Mouse (Mus musculus): ENCODE data around the gene Acvr1b.

Gene Acvr1b

GRCm38 (mm10) chr15:101146100-101146965, 27.5 kb upstream of the Acvr1b start:
- no peak for DNase-seq (ENCODE audit: low spot score in 2 of 2)

GRCm38 (mm10) chr15:101147115-101147909, 26.6 kb upstream of the Acvr1b start:
- no peak for DNase-seq (ENCODE audit: low spot score in 2 of 2)

DNA sequence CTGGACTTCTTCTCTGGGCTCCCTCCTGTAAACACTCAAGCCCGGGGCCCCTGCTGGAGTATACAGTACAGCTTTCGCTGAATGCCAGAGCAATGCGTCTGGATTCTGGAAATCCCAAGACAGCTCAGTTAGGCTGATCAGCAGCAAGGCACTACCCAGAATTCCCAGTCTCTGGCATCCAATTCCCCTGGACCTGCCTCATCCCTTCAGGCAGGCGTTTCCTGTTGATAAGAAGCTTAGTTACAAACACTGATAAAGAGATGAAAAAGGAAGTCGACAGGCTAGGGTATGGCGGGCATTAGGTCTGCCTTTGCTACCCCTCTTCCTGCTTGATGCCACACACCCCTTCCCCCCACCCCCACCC, 26.0 kb upstream of the Acvr1b start:
- DNase-seq (ENCODE audit: low spot score in 2 of 2): no peak

DNA sequence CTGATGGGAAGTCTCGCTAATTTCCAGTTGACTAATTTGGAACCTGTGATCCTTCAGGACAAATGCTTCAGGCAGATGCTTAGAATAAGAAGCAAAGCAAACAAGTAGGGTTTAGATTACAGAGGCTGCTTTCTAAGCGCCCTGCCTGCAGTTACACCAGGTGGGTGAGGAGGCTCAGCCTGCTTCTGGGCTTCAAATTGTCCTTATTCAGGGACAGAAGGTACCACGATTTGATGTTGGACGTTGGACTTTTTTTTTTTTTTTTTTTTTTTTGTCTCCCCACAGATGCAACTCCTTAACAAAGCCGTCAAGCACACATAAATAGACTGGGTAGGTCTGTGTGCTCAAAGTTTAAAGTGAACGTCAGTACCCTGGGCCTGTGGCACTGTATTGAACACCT, 25.3 kb upstream of the Acvr1b start:
- DNase-seq (ENCODE audit: low spot score in 2 of 2): no peak

DNA sequence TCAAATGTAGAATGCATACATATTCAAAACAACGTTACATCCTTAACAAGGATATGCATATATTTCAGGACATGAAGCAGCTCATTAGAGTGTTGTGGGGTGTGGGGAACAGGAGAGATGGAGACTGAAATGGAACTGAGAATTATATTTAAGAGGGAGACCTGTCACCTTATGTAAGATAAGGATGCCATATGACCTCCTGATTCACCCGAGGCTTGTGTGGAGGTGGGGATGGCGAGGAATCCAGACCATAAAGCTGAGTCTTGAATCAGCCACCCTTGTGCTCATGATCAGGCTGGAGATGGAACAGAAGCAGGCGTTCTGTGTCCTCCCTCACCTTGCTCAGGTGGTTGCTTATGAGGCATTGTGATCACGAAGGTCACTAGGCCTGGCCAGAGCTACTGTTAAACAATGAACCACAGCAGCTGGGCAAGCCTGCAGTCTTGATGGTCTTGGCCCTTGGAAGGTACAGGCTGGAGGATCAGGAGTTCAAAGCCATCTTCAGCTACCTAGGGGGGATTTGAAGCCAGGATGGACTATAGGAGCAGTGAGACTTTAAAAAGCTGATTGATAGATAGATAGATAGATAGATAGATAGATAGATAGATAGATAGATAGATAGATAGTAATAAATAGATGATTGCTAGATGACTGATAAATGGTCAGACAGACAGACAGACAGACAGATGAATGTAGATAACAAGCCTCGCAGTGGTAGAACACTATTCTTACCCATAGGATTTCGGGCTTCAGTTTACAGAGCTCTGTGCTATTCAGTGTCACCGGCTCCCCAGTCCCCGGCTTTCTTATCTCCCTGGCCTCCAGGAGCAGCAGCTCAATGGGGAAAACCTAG, 22.2 kb upstream of the Acvr1b start:
- no peak for DNase-seq (ENCODE audit: low spot score in 2 of 2)

DNA sequence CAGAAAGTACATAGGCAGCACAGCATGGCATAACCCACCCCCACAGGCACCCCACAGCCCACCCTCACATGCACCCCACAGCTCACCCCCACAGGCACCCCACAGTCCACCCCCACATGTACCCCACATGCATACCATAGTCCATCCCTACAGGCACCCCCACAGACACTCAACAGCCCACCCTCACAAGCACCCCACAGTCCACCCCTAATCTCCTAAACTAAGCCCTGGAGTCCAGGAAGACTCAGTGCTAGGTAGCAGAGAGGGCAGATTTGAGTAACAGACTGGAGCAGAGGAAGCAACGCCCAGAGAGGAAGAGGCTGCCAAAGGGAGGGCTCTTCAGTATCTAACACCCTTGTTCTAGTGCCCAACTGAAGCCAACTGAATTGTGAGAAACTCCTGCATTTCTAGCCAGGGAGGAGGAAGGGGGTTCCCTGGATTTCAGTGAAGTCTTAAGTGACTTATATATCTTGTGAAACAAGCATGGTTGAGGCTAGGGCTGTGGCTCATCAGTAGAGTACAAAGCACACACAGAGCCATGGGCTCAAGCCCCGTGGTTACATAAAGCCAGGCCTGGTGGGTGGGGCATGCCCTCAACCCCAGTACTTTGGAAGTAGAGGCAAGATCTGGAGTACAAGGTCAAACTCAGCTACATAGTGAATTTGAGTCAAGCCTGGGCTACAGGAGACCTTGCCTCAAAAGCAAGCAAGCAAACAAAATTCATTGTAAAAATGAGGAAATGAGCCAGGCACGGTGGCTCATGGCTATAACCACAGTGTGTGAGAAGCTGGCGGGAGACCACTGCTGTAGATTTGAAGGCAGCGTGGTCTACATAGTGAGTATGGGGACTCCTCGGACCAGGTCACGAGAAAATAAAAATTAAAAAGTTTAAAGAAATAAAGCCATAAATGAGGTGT, 18.9 kb upstream of the Acvr1b start:
- no peak for DNase-seq (ENCODE audit: low spot score in 2 of 2)

GRCm38 (mm10) chr15:101160128-101160527, 13.7 kb upstream of the Acvr1b start:
- no peak for DNase-seq (ENCODE audit: low spot score in 2 of 2)

- no peak for DNase-seq (ENCODE audit: low spot score in 2 of 2)
These were observed 13.3 kb upstream of the Acvr1b start for GRCm38 (mm10) chr15:101160591-101160990.

GRCm38 (mm10) chr15:101161534-101161933, 12.3 kb upstream of the Acvr1b start:
- no peak for DNase-seq (ENCODE audit: low spot score in 2 of 2)

- no peak for DNase-seq (ENCODE audit: low spot score in 2 of 2)
These were observed 10.8 kb upstream of the Acvr1b start for GRCm38 (mm10) chr15:101163056-101163458.

GRCm38 (mm10) chr15:101163854-101164253, 10.0 kb upstream of the Acvr1b start:
- DNase-seq (ENCODE audit: low spot score in 2 of 2): no peak

DNA sequence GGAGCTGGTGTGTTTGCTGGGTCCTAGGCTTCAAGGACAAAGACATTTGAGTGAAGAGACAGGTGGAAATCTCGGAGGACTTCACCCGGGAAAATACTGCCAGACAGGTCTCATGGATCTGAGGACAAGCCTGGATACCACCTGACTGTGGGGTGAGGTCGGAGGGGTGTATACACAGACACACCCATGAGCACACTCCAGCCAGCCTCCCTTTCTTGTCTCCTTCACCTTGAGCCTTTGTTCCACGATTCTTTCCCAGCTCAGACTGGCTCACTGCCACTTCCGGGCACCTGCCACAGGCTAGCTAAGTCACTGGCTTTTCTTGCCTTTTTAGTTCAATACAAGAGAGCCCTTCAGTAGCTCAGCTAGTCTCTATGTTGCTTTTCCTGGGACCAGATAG, 9.6 kb upstream of the Acvr1b start:
- no peak for DNase-seq (ENCODE audit: low spot score in 2 of 2)

DNA sequence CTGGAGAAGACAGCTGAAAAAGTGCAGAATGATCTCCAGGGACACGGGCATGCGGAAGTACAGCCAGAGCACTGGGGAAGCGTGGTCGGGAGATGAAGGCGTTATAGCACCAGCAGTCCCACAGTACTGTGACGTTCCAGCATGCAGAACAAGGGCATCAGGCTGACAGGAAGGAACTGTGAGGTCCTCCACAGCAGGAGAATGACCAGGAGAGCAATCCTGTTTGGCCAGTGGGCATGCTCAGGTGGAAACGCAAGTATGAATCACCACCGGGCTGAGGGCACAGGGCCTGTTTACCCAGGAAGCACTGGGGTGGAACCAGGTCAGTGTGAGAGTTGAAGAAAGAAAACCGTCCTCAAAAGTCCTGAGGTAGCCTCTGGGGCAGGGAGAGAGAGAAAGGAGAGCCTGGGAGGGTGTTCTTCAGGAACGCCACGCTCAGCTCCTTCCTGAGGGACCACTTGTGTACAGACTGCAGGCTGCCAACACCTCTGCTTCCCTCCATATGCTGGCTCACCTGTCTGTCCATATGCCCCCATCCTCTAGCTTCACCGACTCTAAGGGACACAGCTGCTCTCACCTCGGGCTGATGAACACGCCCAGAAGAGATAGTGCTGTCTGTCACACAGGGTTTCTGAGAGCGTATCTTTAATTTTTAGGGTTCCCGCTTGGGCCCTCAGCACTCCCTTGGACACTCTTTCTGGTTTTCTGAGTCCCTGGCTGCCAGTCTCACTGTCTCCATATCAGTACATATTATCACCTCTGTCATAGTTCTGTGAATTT, 8.0 kb upstream of the Acvr1b start:
- DNase-seq (ENCODE audit: low spot score in 2 of 2): no peak

DNA sequence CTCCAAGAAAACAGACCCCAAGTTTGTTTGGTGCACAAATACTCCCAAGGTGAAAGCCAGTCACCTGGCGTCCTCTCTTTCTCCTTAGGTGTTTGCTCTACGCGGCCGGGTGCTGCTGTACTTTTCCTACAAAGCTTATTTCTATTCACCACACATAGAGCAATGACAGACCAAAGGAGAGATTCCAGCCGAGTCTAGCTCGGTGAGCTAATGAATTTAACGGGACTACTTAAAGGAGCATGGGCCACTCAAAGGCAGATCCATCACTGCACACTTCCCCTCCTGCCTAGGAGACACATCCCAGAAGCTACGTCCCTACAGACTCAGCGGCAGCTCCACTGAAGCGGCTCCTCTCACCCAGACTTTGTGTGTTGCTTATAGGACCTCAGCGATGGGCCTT, 6.3 kb upstream of the Acvr1b start:
- no peak for DNase-seq (ENCODE audit: low spot score in 2 of 2)

DNA sequence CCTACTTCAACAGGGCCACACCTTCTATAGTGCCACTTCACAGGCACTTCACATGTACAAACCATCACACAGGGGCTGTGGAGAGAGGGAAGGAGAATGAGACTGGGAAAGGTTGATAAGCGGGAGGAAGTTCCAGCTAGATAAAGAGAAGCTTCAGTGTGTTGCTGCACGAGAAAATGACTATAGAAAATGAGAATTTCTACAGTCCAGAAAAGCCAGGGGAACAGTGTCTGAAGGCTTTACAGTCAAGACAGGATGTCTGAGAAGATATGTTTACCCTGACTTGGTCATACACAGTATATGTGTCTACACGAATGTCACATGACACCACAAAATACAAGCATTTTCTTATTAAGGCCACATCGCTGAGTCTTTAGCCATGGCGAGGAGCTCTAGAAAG, 4.0 kb upstream of the Acvr1b start:
- no peak for DNase-seq (ENCODE audit: low spot score in 2 of 2)

DNA sequence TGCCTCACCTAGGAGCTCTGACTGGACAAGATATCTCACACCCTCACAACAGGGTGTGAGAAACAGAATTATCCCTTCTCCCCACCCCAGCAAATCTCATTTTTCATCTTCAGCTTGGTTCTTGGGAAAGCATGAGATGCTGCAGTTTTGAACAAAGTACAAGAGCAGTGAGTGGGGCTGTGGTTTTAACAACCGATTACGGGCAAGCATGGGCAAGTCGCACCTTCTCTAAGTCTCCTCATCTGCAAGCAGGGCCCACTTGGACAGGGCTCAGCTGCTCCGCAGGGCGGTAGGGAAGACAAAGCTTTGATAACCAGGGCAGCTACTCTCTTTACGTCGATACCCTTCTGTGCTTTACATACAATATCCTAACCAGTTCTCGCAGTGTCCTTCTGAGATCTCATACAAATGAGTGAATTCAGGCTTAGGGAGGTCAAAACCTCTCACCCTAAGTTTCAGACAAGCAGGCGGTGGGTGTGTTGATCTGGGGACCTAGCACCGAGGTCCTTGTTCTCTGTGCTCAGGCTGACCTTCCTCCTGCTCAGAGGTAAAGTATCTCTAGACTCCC, 3.4 kb upstream of the Acvr1b start:
- no peak for DNase-seq (ENCODE audit: low spot score in 2 of 2)

GRCm38 (mm10) chr15:101171272-101171671, 2.6 kb upstream of the Acvr1b start:
- no peak for DNase-seq (ENCODE audit: low spot score in 2 of 2)

DNA sequence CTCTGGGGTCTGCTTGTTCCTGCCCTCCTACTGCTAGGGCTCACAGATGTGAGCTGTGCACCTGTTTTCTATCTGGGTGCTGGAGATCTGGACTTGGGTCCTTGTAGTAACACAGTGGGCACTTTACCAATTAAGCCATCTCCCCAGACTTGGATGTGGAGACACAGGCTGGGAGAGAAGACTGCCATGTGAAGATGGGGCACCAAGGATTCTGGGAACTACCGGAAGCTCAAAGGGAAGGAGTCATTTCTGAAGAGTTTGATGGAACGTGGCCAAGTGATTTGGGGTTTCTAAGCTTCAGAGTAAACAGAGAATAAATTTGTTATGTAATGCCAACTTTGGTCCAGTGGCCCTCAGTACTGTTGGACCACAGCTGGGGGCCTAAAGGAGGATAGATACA, 1.9 kb upstream of the Acvr1b start:
- no peak for DNase-seq (ENCODE audit: low spot score in 2 of 2)

DNA sequence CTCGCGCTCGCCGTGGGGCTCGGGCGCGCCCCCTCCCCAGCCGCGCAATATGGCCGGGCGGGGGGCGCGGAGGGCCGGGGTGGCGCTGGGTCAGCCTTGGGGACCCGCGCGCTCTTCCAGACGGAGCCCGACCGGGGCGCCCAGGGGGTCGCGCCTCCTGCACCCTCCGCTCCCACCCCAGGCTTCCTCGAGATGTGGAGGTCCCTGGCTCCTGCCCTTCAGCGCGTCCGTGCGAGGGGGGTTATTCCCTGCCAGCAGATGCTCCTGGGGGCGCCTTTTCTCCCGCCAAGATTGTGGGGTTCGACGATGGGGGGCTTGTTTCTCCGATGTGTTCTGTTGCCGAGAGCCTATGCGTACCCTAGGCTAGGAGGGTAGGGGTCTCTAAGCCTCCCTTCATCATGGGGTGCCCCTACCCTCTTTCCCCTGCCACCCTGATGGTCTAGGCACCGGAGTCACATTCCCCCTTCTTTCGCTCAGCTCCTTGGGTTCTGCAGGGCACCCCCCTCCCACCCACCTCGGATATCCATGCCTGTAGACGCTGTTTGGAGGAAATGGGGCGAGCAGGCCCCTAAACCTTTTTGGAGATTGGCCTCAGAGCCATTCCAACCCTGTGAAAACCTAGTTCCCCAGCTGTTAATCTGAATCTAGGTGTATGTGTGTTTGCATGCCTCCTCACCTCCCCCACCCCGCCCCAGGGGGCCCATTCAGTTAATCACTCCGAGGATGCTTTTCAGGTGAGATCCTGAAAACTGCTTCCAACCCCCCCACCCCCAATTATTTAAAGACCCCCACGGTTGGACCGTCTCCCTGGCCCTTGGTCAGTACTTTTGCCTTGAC, 645 bp downstream of the Acvr1b start:
- no peak for DNase-seq (ENCODE audit: low spot score in 2 of 2)

All from spleen, postnatal 14 days (tissue).